Mouse (Mus musculus): ENCODE data around the gene Gad1.

Gene Gad1

DNA sequence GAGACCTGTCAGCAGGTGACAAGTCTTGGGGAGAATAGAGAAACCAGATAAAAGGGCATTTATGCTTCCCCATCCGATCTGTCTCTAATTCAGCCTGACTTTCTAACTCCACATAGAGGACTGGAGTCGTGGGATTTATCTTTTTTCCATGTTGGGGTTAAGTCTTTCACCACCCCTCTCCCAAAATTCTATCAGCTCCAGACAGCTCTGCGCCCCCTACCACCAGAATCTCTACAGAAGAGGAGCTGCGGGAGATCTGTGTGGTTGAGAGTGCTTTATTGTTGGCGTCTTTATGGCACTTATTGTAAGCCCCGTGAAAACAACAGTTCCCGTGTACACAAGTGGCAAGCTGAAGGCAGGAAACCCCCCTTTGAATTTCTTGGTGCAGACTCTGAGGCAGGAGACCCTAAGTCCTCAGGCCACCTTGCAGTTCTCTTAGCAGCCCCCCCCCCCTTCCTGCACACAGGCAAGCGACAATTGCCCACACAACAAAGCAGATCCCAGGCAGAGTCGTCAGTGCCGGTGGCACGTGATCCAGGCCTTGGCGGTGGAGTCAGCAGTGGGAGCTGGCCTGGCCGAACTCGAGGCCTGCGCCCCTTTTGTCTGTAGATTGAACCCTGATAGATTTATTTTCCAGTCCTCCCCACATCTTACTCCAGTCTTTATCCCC, 11.9 kb downstream of the Gad1 start:
- no peak for DNase-seq (ENCODE audit: low spot score in 2 of 2)

GRCm38 (mm10) chr2:70565651-70566602, 13.1 kb downstream of the Gad1 start:
- DNase-seq (ENCODE audit: low spot score in 2 of 2), result no peak

GRCm38 (mm10) chr2:70566603-70566981, 13.7 kb downstream of the Gad1 start:
- no peak for DNase-seq (ENCODE audit: low spot score in 2 of 2)

DNA sequence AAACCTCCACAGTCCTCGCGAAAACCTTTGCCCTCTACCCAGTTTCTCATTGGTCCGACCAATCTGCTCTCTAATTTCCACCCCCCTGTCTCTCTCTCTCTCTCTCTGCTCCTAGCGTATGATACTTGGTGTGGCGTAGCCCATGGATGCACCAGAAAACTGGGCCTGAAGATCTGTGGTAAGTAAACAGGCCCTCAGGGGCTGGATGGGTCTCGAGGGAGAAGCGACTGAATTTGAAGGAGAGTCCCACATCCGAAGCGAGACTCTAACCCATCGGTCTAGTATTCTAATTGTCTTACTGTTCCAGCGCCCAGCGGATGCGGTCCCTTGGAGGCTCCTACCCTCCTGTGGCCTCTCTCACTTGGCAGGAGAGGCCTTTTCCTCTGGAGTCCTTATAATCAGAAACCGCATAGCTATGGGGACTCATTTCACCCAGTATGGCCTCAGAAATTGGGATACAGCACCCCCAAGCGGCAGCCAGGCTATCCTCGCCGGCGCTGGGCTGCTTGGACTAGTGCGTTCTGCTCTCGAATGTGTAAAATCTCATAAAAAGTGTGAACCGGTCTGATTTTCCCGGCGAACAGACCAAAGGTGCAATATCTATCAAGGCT, 14.3 kb downstream of the Gad1 start:
- no peak for DNase-seq (ENCODE audit: low spot score in 2 of 2)

GRCm38 (mm10) chr2:70567682-70568077, 14.8 kb downstream of the Gad1 start:
- DNase-seq (ENCODE audit: low spot score in 2 of 2), result no peak

GRCm38 (mm10) chr2:70568198-70568941, 15.5 kb downstream of the Gad1 start:
- DNase-seq (ENCODE audit: low spot score in 2 of 2), result no peak

GRCm38 (mm10) chr2:70571698-70572097, 18.8 kb downstream of the Gad1 start:
- DNase-seq (ENCODE audit: low spot score in 2 of 2), result no peak

GRCm38 (mm10) chr2:70572251-70572650, 19.4 kb downstream of the Gad1 start:
- no peak for DNase-seq (ENCODE audit: low spot score in 2 of 2)

DNA sequence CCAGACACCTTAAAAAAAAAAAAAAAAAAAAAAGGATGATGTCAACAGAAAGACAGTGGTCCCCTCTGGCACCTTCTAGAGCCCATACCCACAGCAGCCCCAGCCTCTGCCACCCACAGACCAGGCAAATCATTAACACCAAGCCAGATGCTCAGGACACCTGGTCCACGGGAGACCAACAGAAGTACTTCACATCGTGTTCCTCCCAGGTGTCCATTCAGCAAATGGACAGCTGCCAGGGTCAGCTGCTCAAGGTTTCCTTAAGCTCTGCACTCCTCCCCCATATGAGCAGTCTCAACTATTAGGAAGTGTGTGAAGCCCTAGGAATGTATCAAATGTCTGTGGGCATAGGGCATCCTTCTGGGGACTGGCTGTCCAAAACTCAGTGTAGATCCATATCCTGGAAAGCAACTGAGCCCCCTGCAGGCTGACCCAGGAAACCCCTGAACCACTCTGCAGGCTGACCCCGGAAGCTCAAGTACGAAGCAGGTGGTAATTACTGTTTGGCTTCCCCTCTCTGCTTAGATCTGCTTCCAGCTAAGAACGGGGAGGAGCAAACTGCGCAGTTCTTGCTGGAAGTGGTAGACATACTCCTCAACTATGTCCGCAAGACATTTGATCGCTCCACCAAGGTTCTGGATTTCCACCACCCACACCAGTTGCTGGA, 20.8 kb downstream of the Gad1 start:
- no peak for DNase-seq (ENCODE audit: low spot score in 2 of 2)

GRCm38 (mm10) chr2:70588200-70588599, 35.3 kb downstream of the Gad1 start:
- no peak for DNase-seq (ENCODE audit: low spot score in 2 of 2)

DNA sequence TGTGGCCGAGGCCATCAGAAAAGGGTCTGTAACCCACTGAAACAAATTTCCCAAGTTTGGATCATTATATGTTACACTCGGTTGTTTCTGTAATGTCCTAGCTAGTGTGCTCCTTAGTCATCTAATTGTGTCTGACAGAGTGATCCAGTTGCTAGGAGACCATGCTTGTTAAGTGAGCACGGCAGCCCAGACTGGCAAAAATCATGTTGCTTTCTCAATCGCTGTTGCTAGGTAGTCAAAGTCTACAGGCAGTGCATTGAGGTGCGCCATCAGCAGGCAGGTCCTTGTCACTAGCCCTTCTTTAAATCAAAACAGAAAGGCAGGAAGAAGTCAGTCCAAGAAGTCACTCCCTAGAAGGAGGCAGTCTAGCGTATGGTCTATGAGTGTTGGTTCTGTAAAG, 39.6 kb downstream of the Gad1 start:
- peak in 1 of 2 experiments; percentile 32 for DNase-seq (ENCODE audit: low spot score in 2 of 2)

DNA sequence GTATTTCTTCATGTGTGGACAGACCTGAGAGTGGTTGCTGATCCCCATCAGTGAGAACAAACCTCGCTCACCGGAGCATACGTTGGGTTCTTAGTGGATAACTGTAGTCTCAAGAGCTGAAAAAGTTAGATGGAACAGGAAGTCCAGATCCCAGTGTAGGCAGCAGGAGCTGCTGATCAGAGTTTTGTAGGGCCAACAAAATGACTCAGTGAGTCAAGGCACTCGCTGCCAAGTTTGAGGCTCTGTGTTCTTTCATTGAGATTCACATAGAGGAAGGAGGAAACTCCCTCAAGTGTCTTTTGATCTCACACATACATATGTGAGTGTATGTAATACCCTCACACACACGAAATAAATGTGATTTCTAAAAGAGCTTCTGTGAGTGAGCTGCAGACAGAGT, 40.8 kb downstream of the Gad1 start:
- DNase-seq (ENCODE audit: low spot score in 2 of 2), result no peak

DNA sequence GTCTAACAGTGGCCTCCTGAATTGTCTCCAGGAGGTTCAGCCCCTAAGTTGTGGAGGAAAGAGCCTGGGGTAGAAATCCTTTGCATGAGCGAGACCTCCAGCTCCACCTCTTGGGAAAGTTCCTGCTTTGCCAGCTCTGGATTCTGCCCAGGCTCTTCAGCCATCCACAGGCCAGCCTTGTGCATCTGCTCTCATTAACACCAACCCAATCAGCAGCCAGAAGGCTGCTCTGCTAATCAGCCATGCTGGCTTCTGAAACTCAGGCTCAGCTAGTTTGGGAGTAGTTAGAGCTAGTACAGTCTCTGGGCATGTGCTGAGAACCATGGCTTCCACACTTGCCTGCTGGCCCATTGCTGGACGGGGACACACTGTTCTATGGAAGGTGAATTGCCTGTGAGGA, 43.0 kb downstream of the Gad1 start:
- no peak for DNase-seq (ENCODE audit: low spot score in 2 of 2)

- no peak for DNase-seq (ENCODE audit: low spot score in 2 of 2)
Observed at GRCm38 (mm10) chr2:70609769-70610168, 56.9 kb downstream of the Gad1 start.

- no peak for DNase-seq (ENCODE audit: low spot score in 2 of 2)
Observed at GRCm38 (mm10) chr2:70614745-70615351, 62.0 kb downstream of the Gad1 start.

DNA sequence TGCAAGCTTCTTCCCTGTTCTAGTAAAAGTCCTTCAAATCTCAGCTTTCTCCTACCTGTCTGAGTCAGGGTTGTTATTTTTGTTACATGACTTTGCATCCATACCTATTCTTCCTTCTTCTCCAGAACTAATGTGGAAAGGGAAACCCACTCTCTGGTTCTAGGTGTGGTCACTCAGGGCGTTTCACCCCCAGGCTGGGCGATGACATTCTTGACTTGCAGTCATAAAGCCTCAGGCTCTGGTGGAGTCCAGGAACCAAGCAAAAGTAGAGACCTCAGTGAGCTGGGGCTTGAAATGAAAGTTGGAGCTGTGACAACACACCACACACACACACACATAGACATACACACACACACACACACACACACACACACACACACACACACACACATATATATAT, 63.2 kb downstream of the Gad1 start:
- no peak for DNase-seq (ENCODE audit: low spot score in 2 of 2)

DNA sequence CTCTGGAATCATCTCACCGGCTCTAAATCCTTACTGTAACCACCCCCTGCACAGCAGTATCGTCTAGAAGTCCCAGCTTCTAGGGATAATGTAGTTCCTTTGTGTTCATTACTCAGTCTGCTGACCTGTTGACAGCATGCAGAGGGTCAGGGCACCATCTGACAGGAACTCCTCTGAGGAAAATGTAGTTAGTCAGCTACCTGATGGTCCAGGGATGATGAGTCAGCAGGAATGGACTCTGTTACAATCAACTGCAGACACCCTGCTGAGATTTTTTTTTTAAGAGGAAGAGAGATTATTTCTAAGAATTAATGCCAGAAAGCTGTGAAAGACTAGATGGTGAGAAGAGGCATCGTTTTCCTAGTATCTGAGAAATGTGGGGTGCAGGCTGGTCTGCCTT, 63.7 kb downstream of the Gad1 start:
- no peak for DNase-seq (ENCODE audit: low spot score in 2 of 2)

- DNase-seq (ENCODE audit: low spot score in 2 of 2), result no peak
Observed at GRCm38 (mm10) chr2:70619232-70619835, 66.5 kb downstream of the Gad1 start.

DNA sequence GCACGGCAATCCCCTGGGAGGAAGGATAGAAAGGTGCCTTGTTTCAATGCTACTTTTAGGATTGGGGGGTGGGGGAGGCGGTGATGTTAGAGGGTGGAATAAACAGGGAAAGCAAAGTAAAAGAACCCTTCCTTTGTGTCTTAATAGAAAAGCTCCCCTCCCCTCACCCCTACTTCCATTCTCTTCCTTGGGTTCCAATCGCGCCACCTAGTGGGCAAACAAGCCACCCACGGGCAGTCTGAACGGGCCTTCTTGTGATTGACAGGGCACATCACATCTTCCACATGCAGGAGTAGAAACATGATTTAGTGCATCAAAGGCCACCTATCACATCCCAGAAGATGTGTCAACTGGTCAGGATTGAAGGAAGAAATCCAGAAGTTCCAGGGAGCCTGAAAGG, 67.4 kb downstream of the Gad1 start:
- DNase-seq (ENCODE audit: low spot score in 2 of 2), result peak; percentile 7 to 24

DNA sequence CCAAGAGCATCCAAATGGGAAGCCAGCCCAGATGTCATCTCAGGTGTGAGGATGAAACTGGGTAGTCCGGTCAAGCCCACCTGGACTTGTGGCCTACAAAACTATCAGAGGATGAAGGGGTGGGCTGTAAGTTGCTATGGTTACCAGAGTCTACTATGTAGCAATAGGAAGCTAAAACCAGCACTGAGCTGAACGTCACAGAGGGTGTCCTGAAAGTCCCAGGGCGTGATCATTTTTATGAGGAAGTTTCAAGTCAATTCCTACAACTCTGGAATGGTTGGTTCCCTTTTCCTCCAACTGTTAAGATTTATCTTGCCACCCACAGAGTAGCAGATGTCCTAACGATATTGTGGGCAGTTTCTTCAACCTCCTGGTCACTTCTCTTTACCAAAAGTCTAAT, 69.4 kb downstream of the Gad1 start:
- DNase-seq (ENCODE audit: low spot score in 2 of 2), result no peak

- DNase-seq (ENCODE audit: low spot score in 2 of 2), result no peak
Observed at GRCm38 (mm10) chr2:70625761-70626160, 72.9 kb downstream of the Gad1 start.
